Mouse (Mus musculus): ENCODE data around the gene Ap3d1. TPM values are rescaled to one million over a fixed set of nuclear protein-coding genes. Genes with fewer than 3 reads are reported as not detected.

Ap3d1 gene
- total RNA-seq, 2 experiments from 2014 or later: 27.0 to 33.5 TPM

DNA sequence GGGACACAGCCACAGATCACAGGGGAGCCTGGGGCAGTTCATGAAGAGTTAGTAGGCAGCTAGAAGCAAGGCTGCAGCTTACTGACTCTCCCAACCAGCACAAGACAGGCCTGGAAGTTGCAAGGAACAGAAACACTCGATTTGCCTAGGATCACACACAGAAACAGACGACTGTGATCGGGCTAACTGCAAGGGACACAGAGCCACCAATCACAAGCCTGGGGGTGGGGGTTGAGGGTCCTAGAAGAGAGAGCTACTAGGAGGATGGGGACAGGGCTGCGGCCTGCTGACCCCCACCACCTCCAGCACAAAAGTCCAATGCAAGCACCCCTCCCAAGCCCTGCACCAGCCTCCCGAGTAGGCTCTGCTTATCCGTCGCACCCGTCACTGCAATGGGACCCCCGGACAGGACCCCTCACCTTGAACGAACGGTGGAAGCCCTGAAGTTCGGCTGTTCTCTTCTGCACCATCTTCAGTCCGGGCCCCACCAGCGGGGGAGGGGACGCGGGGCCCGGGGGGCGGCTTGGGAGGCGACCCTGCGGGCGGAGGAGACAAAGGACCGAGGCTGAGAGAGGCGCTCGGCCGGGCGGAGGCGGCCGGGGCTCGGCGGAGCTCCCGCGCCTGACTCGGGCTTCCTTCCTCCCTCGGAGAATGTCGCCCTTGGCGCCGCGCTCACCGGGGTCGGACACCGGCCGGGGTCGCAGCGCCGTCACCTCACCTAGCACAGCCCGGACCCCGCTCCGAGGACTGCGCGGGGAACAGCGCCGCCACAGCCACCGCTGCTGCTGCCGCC is 66.5 kb downstream of the Ap3d1 start:
- H3K4me3 ChIP-seq: peak overlapping the region; percentile 98
- peak; percentile 11; the same call in 1 of the 2 replicates for TF ChIP-seq CTCF (IDR thresholded peaks at IDR 0.05)
- no peak for DNase-seq
- intact Hi-C loops (cut with DNase I): loop anchor here (5.0 kb wide), 1 partner anchor 413 kb away; the partner anchor contains the start of genes Dazap1 and Gamt
- H3K27ac ChIP-seq: peak overlapping the region; percentile 99

DNA sequence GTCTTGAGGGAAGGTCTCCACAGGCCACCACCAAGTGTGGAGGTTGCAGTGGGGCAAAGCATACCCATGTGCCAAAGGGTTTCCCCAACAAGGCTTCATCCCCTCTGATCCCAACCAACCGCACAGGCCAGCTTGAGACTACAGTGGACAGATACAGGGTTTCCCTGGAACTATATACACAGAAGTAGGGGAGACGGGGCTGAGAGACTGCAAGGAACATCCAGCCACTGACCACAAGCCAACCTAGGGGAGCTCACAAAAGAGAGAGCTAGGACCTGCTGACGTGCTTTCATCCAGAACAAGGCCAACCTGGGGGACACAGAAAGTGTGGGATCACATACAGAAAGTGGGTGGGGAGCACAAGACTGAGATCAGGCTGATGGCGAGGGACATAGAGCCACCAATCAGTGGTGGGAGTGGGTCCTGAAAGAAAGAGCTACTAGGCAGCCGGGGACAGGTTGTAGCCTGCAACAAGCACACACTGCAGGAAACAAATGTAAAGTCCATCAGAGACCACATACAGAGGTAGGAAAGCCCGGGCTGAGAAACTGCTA is 67.1 kb downstream of the Ap3d1 start:
- Histone ChIP-seq H3K4me3 (peak overlapping the region; percentile 98), H3K27ac (peak overlapping the region; percentile 99)
- no peak for TF ChIP-seq CTCF (IDR thresholded peaks at IDR 0.05)
- no peak for DNase-seq
- intact Hi-C loops (cut with DNase I): loop anchor here (5.0 kb wide), 1 partner anchor 413 kb away; the partner anchor contains the start of genes Dazap1 and Gamt

DNA sequence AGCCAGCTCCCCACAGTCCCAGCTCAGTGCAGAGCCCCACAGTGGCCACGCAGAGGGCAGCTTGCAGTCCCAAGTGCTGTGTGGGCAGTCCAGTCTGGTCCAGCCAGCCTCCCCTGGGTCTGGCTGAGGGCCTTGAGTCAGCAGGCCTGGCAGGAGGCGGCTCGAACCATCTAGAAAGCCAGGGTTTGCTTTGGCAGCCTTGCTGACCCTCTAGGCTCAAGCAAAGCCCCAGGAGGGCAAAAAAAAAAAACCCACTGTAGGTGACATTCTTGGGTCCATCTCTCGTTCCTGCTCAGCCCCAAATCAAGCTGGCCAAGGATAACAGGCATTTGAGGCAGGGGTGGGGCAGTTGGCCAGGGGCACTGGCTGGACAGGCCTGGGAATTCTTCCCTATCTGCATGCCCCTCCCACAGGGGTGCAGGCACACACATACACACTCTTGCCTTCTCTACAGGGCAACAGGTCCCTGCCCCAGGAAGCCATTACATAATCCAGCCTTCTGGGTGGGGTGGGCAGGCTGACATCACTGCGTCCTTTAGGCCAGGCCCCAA is 67.8 kb downstream of the Ap3d1 start:
- intact Hi-C loops (cut with DNase I): no loop called here
- peak overlapping the region; percentile 98 for H3K4me3 ChIP-seq
- DNase-seq: peak; percentile 78
- no peak for TF ChIP-seq CTCF (IDR thresholded peaks at IDR 0.05)
- peak overlapping the region; percentile 99 for H3K27ac ChIP-seq

DNA sequence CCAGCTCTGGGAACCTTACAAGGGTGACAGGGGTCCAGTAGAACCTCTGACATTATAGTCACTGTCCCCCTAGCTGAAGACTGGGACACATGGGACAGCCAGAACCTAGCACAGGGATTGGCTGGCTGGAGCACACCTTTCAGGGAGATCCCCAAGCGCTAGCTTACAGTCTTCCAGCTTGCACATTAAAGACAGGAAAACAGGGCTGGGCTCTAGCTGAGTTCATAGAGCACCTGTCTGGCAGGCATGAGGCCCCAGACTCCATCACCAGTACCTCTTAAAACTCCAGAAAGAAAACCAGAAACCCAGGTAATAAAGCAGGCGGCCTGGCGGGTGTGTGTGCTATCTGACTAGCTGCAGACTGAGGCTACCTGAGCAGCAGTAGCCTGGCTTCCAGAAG is 68.4 kb downstream of the Ap3d1 start:
- H3K4me3 ChIP-seq: peak overlapping the region; percentile 98
- no peak for TF ChIP-seq CTCF (IDR thresholded peaks at IDR 0.05)
- intact Hi-C loops (cut with DNase I): no loop called here
- H3K27ac ChIP-seq: peak overlapping the region; percentile 99
- no peak for DNase-seq

DNA sequence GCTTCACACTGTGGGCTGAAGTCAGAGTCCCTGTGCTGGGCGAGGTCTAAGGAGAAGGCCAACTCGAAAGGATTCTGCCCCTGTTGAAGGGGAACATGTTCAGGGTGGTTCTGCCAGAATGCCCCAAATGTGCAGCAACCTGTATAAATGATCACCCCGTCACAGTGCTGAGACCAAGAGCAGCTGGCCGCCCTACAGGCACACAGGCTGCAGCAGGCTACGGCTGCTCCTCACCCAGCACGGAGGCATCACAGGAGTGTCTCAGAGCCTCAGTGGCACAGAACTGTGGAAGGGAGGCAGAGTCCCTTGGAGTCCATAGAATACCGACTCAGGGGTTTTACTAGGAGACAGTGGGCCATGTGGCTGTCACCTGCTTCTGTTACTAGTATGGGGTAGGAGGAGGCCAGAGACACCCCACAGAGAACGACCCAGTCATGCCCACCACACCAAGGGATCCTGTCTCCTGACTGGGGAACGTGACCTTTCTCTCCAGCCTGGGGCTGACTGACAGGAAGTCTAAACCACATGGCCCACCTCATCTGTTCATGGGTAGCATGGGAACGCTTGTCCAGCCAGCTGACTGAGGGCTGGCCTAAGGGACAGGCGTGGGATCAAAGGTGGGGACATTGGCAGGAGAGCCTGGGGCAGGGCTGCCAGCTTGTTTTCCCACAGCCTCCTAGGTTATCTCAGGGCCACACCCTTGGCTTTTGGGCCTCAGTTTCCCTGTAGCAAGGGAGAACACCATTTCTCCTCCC is 70.0 kb downstream of the Ap3d1 start:
- H3K27ac ChIP-seq: peak overlapping the region; percentile 99
- intact Hi-C loops (cut with DNase I): no loop called here
- H3K4me3 ChIP-seq: peak overlapping the region; percentile 98
- no peak for TF ChIP-seq CTCF (IDR thresholded peaks at IDR 0.05)
- peak; percentile 79 for DNase-seq

DNA sequence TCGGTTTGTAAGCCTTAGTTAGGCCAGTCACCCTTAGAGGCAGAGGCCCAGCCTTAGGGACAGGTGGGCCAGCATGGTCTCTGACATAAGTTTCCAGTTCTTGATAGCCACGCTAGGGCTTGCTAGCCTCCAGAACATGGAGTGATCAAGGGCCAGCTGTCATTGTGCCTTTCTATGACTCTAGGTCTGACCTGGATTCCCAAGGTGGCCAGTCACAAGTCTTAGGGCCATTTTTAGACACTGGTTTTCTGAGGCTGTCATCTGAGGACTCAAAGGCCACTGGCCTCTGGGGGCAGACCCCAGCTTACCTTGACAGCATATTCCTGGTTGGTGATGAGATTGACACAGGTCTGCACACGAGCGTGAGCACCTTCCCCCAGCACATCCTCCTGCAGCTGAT is 70.8 kb downstream of the Ap3d1 start:
- intact Hi-C loops (cut with DNase I): no loop called here
- DNase-seq: peak; percentile 83

DNA sequence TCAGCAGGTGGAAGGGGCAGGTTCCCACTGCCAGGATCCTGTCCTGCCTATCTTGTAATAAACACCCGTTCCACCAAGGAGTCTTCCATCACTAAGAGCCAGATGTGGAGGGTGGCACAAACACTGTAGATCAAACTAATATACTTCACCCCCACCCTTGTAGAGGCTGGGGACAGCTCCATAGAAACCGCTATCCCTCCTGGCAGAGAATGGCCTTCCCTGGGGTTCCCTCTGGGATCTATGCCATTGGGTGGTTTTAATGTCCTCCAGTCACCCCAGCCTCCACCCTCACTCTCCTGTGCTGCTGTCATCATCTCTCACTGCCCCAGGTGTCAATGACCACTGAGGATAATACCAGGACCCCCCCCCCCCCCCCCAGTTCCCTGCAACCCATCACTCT is 71.5 kb downstream of the Ap3d1 start:
- intact Hi-C loops (cut with DNase I): no loop called here
- peak overlapping the region; percentile 99 for H3K27ac ChIP-seq
- DNase-seq: peak; percentile 45
- no peak for TF ChIP-seq CTCF (IDR thresholded peaks at IDR 0.05)
- H3K4me3 ChIP-seq: peak overlapping the region; percentile 98

More for the DNA sequence above, 70.8 kb downstream of the Ap3d1 start:
- H3K4me3 ChIP-seq: peak overlapping the region; percentile 98
- TF ChIP-seq CTCF (IDR thresholded peaks at IDR 0.05): no peak
- peak overlapping the region; percentile 99 for H3K27ac ChIP-seq

DNA sequence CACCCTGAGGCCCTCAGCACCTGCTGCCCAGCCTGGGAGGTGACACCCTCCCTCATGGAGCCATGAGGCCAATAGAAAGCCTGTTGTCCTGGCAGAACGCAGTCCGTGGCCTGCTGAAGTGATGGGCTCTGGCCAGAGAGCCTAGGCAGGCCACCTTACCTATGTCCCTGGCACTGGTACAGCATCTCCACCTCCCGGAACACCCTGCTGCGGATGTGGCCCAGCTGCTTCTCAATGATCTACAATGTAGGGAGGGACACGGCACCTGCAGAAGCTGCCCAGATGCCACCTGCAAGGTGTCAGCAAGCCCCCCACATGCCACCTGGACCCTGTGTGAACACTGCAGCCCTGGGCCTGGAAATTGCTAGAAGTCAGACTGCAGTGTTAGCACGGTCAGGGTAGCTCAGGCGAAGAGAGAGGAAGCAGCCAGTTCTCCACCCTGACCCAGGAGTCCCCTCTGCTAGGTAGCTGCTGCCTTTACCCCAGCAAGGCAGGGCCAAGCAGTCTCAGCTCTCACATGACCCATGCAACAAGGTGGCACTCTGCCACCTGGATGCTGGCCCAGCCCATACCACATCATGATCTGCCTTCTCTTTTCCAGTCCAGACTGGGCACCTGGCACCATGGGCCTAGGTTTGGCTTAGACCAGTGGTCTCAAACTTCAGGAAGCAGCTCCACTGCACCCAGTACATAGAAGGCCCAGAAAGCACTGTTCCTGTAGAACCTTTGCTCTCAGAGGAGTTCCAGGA is 72.2 kb downstream of the Ap3d1 start:
- no peak for TF ChIP-seq CTCF (IDR thresholded peaks at IDR 0.05)
- Histone ChIP-seq H3K27ac (peak overlapping the region; percentile 99), H3K4me3 (peak overlapping the region; percentile 98)
- intact Hi-C loops (cut with DNase I): no loop called here
- DNase-seq: peak; percentile 91

DNA sequence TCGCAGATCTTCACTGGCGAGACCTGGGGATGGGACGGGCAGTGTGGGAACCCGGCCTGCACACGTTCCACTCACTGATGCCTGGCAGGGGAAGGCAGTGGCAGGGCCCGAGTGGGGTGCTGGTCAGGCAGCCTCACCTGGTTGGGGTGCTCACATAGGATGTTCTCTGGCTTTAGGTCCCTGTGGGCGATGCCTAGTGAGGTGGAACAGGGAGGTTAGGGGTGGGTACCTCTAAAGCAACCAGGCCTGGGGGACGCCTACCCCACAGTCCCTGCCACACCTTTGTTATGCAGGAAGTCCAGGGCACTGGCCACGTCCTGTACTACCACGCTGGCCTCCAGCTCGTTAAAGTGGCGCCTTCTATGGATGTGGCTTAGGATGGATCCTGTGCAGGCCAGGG is 73.0 kb downstream of the Ap3d1 start:
- H3K4me3 ChIP-seq: peak overlapping the region; percentile 98
- intact Hi-C loops (cut with DNase I): no loop called here
- TF ChIP-seq CTCF (IDR thresholded peaks at IDR 0.05): no peak
- peak overlapping the region; percentile 99 for H3K27ac ChIP-seq
- no peak for DNase-seq

DNA sequence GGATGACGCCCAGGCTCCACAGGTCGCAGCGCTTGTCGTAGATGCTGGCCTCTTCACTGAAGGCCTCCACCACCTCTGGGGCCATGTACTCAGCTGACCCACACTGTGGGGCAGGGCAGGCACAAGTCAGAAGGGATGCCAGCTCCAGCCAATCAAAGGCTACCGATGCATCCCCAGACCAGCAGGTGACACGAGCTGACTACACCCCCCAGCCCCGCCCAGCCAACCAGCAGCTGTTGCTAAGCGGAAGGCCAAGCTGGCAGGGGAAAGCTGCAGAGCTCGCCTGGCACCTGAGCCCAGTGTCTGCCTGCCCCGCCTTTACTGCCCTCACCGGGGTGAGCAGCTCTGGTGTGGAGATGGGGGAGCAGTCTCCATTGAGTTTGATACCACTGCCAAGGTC is 73.5 kb downstream of the Ap3d1 start:
- TF ChIP-seq CTCF (IDR thresholded peaks at IDR 0.05): no peak
- peak; percentile 94 for DNase-seq
- intact Hi-C loops (cut with DNase I): no loop called here
- Histone ChIP-seq H3K27ac (peak overlapping the region; percentile 99), H3K4me3 (peak overlapping the region; percentile 98)

DNA sequence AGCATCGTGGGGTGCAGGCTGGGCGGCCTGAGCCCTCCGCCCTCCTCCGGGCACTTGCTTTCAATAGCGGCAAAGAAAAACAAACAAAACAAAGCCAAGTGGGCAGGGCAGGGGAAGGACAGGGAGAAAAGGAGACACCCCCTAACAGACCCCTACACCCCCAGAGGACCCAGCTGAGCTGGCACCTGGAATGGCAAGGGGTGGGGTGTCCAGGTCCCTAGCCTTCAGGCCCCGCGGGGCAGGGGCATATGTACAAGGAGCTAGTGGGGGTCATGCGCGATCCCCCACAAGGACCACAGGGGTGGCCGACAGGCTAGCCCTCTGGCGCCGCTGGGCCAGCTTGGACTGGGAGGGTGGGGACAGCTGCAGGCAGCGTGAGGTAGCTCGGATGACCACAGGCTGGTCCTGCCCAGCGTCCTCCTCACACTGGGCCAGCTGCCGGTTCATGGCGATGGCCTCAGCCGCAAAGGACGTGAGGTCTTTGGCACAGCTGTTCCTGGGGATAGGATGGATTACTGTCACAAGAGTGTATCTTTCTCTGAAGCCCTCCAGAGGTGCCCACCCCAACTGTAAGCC is 75.1 kb downstream of the Ap3d1 start:
- TF ChIP-seq CTCF (IDR thresholded peaks at IDR 0.05): no peak
- Histone ChIP-seq H3K4me3 (peak overlapping the region; percentile 98), H3K27ac (peak overlapping the region; percentile 99)
- peak; percentile 90 for DNase-seq
- intact Hi-C loops (cut with DNase I): no loop called here

Data from gastrocnemius, adult 2 months (tissue).